Mouse (Mus musculus) hindbrain, embryonic 14.5 days (tissue): ENCODE data around the gene Tmem135. TPM values are rescaled to one million over a fixed set of nuclear protein-coding genes. Genes with fewer than 3 reads are reported as not detected.
A peak's percentile ranks its signal among the peaks of the same experiment; 100 is the strongest.

Source experiments
- ATAC-seq: fragments of 200-750 bp; cut with Nextera tagmentation; 2 replicates; pipeline ENCODE4 v1.8.0; 2017; ENCODE audit warnings: moderate number of reproducible peaks, mild to moderate bottlenecking, moderate TSS enrichment, moderate library complexity; ENCODE audit not compliant: low FRiP score
- DNase-seq: peaks from one replicate; pipeline ENCODE4 v3.0.0-alpha.2; 2015; ENCODE audit warnings: low spot score
- H3K27ac ChIP-seq: fragments of 300-500 bp; sonication (generic); 2 replicates; pipeline ENCODE4 v1.5.1; 2014; ENCODE audit warnings: mild to moderate bottlenecking, moderate library complexity
- H3K27me3 ChIP-seq: fragments of 300-500 bp; sonication (generic); 2 replicates; pipeline ENCODE4 v1.6.1; 2014; ENCODE audit warnings: mild to moderate bottlenecking, low read length, mixed read lengths; ENCODE audit not compliant: control insufficient read depth, insufficient read depth
- H3K36me3 ChIP-seq: fragments of 300-500 bp; sonication (generic); replicated peaks from 2 replicates; pipeline ENCODE4 v1.6.1; 2014; ENCODE audit not compliant: control insufficient read depth, insufficient read depth
- H3K4me1 ChIP-seq: fragments of 300-500 bp; sonication (generic); replicated peaks from 2 replicates; pipeline ENCODE4 v1.6.1; 2014; ENCODE audit warnings: antibody characterized with exemption, low read length, mixed read lengths; ENCODE audit not compliant: control insufficient read depth, insufficient read depth
- H3K4me2 ChIP-seq: fragments of 300-500 bp; sonication (generic); replicated peaks from 2 replicates; pipeline ENCODE4 v1.6.1; 2014; ENCODE audit warnings: mild to moderate bottlenecking, moderate library complexity
- H3K4me3 ChIP-seq: fragments of 300-500 bp; sonication (generic); replicated peaks from 2 replicates; pipeline ENCODE4 v1.5.1; 2014; ENCODE audit warnings: mild to moderate bottlenecking, low read length
- H3K9ac ChIP-seq: fragments of 300-500 bp; sonication (generic); 2 replicates; pipeline ENCODE4 v1.6.1; 2014
- H3K9me3 ChIP-seq: fragments of 300-500 bp; sonication (generic); 2 replicates; pipeline ENCODE4 v1.6.1; 2016; ENCODE audit warnings: low read length; ENCODE audit not compliant: control insufficient read depth
- WGBS: fragments of 180-500 bp; shearing (Covaris S2); extraction: QIAGEN DNeasy Blood & Tissue Kit; methylation state at CpG from one replicate; pipeline ENCODE4 v1.1.7; 2014; 5-methylcytosine and 5-hydroxymethylcytosine counted together
- polyA plus RNA-seq: library from polyadenylated mRNA; unstranded; fragments of >200 nt; fragmentation: Nextera tagmentation; extraction: Ambion mirVana; gene quantifications from 2 replicates; pipeline ENCODE4 v1.2.1, GENCODE M21; 2014

Tmem135 gene
- polyA plus RNA-seq, 1 experiment from 2014 or later, result 32.7 TPM

DNA sequence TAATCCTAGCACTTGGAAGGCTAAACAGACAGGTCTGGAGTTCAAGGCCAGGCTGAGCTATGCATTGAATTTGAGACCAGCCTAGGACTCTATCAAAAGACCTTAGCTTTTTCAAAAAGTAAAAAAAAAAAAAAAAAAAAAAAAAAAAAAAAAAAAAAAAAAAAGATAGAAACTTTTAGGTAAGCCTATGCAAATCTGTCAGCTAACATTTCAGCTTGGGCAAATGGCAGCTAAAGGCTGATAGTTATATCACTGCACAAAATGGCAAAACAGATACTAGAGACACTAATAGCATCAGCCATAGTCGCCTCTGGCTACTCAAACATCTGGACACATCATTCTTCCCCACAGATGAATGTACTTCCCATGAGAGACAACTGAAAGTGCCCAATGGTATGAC is 64.2 kb downstream of the Tmem135 start:
- DNase-seq (no peak), ATAC-seq (no peak)
- 73% methylated on average over 1 of the region's 1 CpGs for WGBS
- Histone ChIP-seq H3K4me1 (peaks cover 35% of the 10 kb centered on the region), H3K4me2 (0 out of 2 replicates have a peak overlapping the region, but pooled peaks have one; percentile 74), H3K4me3 (no peak overlapping the region), H3K9ac (no peak overlapping the region), H3K27ac (peak overlapping the region; percentile 80; the same call in 1 of the 2 replicates), H3K36me3 (no peaks in the 10 kb centered on the region), H3K27me3 (no peaks in the 10 kb centered on the region), H3K9me3 (no peaks in the 10 kb centered on the region)

DNA sequence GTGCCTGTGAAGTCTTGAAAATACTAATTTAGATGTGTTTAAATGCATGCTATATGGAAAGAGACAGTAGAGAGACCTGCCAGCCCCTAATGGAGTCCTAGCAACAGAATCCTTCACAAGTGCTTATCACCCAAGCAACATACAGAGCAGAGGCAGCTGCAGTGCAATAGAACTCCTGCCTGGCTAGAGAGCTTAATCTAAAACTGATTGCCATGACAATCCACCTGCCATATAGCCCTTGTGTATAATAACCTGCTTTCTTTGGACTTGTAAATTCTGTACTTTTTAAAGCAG is 64.9 kb downstream of the Tmem135 start:
- ATAC-seq, result peak; percentile 71
- Histone ChIP-seq H3K27ac (peak overlapping the region; percentile 80), H3K36me3 (no peaks in the 10 kb centered on the region), H3K4me1 (peaks cover 35% of the 10 kb centered on the region), H3K4me2 (peak overlapping the region; percentile 74), H3K4me3 (peak overlapping the region; percentile 76), H3K27me3 (no peaks in the 10 kb centered on the region), H3K9me3 (no peaks in the 10 kb centered on the region), H3K9ac (peak overlapping the region; percentile 89)
- no peak for DNase-seq

DNA sequence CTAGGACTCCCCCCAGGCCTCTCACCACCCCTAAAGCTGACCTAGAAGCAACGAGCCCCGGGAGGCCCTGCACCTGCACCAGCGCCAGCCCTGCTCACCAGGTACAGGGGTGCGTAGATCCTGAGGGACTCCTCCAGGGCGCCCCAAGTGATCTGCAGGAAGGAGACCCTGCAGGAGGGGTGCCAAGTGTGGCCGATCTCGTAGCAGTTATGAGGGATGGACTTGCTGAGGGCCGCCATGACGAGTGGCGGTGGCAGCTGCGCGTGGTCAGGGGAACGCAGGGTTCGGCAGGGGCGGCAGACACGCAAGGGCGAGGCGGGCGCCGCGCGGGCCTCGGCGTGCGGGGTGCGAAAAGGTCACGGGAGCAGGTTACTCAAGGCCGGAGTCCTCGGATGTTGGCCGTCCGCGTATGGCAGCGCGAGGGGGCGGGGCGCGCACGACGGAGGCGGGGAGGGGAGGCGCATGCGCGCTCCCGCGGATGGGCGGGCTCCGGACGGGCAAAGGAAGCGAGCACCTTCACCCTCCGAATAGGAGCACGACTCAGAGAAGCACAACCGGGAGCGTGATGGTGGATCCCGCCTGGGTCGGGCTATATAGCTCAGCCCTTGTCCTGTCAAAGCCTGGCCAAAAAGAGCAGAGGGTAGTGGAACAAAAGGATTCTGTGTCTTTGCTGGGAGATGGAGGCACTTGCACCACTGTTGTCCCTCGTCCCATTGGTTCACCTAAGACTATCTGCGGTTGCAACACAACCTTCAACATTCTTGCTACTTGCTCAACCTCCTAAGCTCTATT is 65.5 kb downstream of the Tmem135 start:
- WGBS, result under 1% methylated on average over 50 of the region's 57 CpGs
- peak overlapping the region; percentile 74 for H3K4me2 ChIP-seq

DNA sequence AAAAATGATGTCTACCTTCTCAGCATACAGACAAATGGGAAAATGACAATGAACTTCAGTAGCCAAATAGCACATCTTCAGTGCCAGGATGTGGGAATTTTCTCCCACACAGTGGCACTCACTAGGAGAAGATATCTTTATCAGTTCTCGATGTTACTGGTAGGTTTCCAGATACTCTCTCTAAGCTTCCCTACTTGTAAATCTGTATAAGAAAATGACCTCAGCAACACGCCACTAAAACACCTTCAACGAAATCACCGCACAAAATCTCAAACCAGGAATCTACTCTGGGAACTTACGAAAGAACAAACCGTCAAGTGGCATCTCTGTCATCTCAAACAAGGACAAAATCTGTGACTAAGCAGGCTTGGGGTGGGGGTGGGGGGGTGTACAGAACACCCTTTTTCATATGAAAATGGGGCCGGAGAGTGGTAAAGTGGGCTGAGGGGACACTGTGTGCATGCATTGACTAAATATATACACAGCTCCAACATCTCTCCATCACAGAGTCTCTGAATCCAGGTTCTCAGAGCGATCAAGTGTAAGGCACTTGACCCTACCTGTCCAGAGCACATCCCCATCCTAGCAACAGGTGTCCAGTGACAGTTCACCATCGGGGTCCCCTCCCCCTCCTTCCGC is 66.2 kb downstream of the Tmem135 start:
- DNase-seq (no peak), ATAC-seq (peak; percentile 49; the same call in 1 of the 2 replicates)
- no peaks in the 10 kb centered on the region for H3K36me3 ChIP-seq
- H3K4me3 ChIP-seq, result peak overlapping the region; percentile 76
- 0 out of 2 replicates have a peak overlapping the region, but pooled peaks have one; percentile 80 for H3K27ac ChIP-seq
- peak overlapping the region; percentile 74 for H3K4me2 ChIP-seq
- 41% methylated on average over 10 of the region's 10 CpGs for WGBS
- peaks cover 35% of the 10 kb centered on the region for H3K4me1 ChIP-seq
- peak overlapping the region; percentile 89 for H3K9ac ChIP-seq
- no peaks in the 10 kb centered on the region for H3K27me3 ChIP-seq
- H3K9me3 ChIP-seq, result no peaks in the 10 kb centered on the region

More for the DNA sequence above, 65.5 kb downstream of the Tmem135 start:
- ATAC-seq (peak; percentile 96), DNase-seq (peak; percentile 91)
- peak overlapping the region; percentile 89 for H3K9ac ChIP-seq
- H3K27me3 ChIP-seq, result no peaks in the 10 kb centered on the region
- peak overlapping the region; percentile 76 for H3K4me3 ChIP-seq
- H3K4me1 ChIP-seq, result peaks cover 35% of the 10 kb centered on the region
- H3K36me3 ChIP-seq, result no peaks in the 10 kb centered on the region
- H3K9me3 ChIP-seq, result no peaks in the 10 kb centered on the region
- peak overlapping the region; percentile 80 for H3K27ac ChIP-seq

DNA sequence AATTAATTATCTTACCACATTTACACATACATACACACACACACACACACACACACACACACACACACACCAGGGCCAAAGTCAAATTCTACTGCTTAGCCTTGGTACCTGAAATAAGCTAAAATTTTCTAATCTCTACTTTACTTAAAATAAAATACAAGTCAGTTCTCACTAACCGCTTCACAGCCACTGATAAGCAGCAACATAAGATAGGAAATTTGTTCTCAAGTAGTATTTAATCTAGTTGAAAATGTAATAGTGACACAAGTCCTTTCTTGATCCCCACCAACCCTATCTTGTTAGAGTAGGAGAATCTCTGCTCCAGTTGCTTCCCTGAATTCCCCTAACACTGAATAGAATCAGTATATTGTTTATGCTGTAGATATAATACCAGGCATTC is 67.6 kb downstream of the Tmem135 start:
- ATAC-seq (no peak), DNase-seq (no peak)
- H3K36me3 ChIP-seq, result no peaks in the 10 kb centered on the region
- no peak overlapping the region for H3K9ac ChIP-seq
- H3K4me1 ChIP-seq, result peaks cover 35% of the 10 kb centered on the region
- no peaks in the 10 kb centered on the region for H3K9me3 ChIP-seq
- peak overlapping the region; percentile 74 for H3K4me2 ChIP-seq
- H3K27ac ChIP-seq, result no peak overlapping the region
- 93% methylated on average over 1 of the region's 1 CpGs for WGBS
- no peak overlapping the region for H3K4me3 ChIP-seq
- H3K27me3 ChIP-seq, result no peaks in the 10 kb centered on the region

DNA sequence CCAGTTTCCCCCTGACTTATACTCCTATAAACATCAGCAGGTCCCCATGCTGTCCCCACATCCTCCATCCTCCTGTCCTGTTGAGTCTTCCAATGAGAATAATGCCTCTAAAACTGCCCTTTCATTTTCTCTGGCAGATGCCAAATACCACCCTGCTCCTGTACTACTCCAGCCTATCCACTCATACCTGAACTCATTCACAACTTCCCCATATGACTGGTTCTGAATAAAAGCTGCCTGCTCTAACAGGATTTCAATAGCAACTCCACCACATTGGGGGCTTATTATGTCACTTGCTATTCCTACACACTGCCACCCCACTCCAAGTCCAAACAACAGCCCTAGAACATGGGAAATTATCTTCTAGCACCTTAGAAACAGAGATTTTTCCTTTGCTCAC is 68.7 kb downstream of the Tmem135 start:
- H3K4me3 ChIP-seq, result no peak overlapping the region
- no peaks in the 10 kb centered on the region for H3K9me3 ChIP-seq
- H3K27ac ChIP-seq, result no peak overlapping the region
- no peaks in the 10 kb centered on the region for H3K36me3 ChIP-seq
- ATAC-seq, result no peak
- no peak overlapping the region for H3K4me2 ChIP-seq
- no peak overlapping the region for H3K9ac ChIP-seq
- no peaks in the 10 kb centered on the region for H3K27me3 ChIP-seq
- peaks cover 35% of the 10 kb centered on the region for H3K4me1 ChIP-seq
- no peak for DNase-seq

DNA sequence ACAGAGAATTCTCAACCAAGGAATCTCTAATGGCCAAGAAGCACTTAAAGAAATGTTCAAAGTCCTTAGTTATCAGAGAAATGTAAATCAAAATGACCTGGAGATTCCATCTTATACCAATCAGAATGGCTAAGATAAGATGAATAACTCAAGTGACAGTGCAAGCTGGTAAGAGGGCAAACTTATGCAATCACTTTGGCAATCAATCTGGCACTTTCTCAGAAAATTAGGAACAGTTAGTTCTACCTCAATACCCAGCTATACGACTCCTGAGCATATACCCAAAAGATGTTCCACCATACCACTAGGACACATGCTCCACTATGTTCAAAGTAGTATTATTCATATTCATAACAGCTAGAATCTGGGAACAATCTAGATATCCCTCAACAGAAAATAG is 74.1 kb downstream of the Tmem135 start:
- Histone ChIP-seq H3K4me2 (no peak overlapping the region), H3K36me3 (no peaks in the 10 kb centered on the region), H3K9ac (no peak overlapping the region), H3K27me3 (no peaks in the 10 kb centered on the region), H3K9me3 (no peaks in the 10 kb centered on the region), H3K4me1 (no peaks in the 10 kb centered on the region), H3K27ac (no peak overlapping the region), H3K4me3 (no peak overlapping the region)
- ATAC-seq (no peak), DNase-seq (no peak)
- WGBS, result 94% methylated on average over 1 of the region's 1 CpGs

DNA sequence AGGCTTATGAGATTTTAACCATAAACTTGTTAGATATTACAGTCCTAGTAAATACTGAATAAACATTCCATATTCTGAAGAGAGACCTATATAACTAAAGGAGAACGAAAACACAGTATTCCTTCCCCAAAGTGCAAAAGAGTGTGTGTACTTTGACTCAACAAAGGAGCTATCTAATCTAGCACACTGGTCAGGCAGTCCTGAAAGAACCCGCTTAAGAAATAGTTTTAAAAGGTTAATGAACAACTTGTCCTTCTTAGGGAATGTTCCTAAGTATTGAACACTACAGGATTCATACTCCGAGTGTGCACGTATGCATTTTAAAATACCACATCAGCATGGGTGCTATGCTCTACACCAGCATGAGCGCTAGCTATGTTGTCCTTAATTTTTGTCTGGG is 76.3 kb downstream of the Tmem135 start:
- Histone ChIP-seq H3K4me2 (no peak overlapping the region), H3K4me1 (no peaks in the 10 kb centered on the region), H3K36me3 (no peaks in the 10 kb centered on the region), H3K9ac (no peak overlapping the region), H3K27me3 (no peaks in the 10 kb centered on the region), H3K4me3 (no peak overlapping the region), H3K9me3 (no peaks in the 10 kb centered on the region), H3K27ac (no peak overlapping the region)
- ATAC-seq, result no peak
- no peak for DNase-seq
- 94% methylated on average over 5 of the region's 5 CpGs for WGBS

DNA sequence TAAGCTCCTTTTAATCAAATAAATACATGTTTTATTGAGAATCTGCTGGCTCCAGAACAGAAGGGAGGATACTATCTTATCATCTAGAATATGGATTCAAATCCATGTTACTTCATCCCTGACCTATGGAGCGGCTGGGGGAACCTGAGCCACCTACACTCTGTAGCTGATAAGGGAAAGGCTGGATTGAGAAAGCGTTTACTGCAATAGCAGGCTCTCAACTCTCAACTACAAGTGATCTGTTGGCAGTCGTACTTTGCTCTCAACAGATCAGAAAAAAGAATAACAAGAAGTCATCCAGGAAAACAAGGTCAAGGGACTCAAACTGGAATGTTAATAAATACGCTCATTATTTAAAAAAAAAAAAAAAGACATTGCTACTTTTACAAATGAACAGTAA is 77.3 kb downstream of the Tmem135 start:
- no peak overlapping the region for H3K4me3 ChIP-seq
- no peak for DNase-seq
- H3K27me3 ChIP-seq, result no peaks in the 10 kb centered on the region
- no peak overlapping the region for H3K27ac ChIP-seq
- no peaks in the 10 kb centered on the region for H3K4me1 ChIP-seq
- no peak for ATAC-seq
- no peaks in the 10 kb centered on the region for H3K36me3 ChIP-seq
- 86% methylated on average over 4 of the region's 4 CpGs for WGBS
- H3K4me2 ChIP-seq, result no peak overlapping the region
- no peak overlapping the region for H3K9ac ChIP-seq
- H3K9me3 ChIP-seq, result no peaks in the 10 kb centered on the region
